ENCODE assay signal across 25 mouse cellular contexts in genomic region chr12:113056089-113056488, GRCm38 (mm10). TPM values are rescaled to one million over a fixed set of nuclear protein-coding genes. Genes with fewer than 3 reads are reported as not detected.
"Had no signal": no experiment of that assay in that cellular context is flagged by ENCODE, and none has a peak within 500 bp of the region (broad histone marks: within the 10 kb centered on the region; RNA-seq: fewer than 3 reads in every experiment).

No protein-coding gene starts in this region.

- ATAC-seq: midbrain, embryonic 16.5 days had no signal

- H3K9ac ChIP-seq: lung, embryonic 14.5 days; midbrain, embryonic 12.5 days; neural tube, embryonic 13.5 days; neural tube, embryonic 15.5 days had no signal

- H3K4me1 ChIP-seq: midbrain, embryonic 12.5 days; neural tube, embryonic 13.5 days; neural tube, embryonic 15.5 days had no signal

- H3K4me3 ChIP-seq: midbrain, embryonic 10.5 days; midbrain, embryonic 12.5 days; myocyte; neural tube, embryonic 13.5 days; neural tube, embryonic 15.5 days had no signal

- H3K4me2 ChIP-seq: lung, embryonic 14.5 days; midbrain, embryonic 12.5 days; neural tube, embryonic 13.5 days; neural tube, embryonic 15.5 days had no signal

- H3K27me3 ChIP-seq: midbrain, embryonic 12.5 days; neural tube, embryonic 13.5 days; neural tube, embryonic 15.5 days had no signal

- H3K27ac ChIP-seq: midbrain, embryonic 10.5 days; midbrain, embryonic 12.5 days; neural tube, embryonic 13.5 days; neural tube, embryonic 15.5 days had no signal

- DNase-seq: lung, adult 18-20 months; lung, embryonic 14.5 days; lung, postnatal 10 days; lung, postnatal 4 days; midbrain, embryonic 14.5 days; retina, postnatal 1 day; right cerebral cortex, adult 18-20 months; right cerebral cortex, postnatal 25 days; right cerebral cortex, postnatal 4 days; spleen, adult 18-20 months; thymus, adult 18-20 months; thymus, postnatal 14 days; thymus, postnatal 36 days had no signal

- H3K9me3 ChIP-seq: midbrain, embryonic 10.5 days; midbrain, embryonic 12.5 days; neural tube, embryonic 13.5 days; neural tube, embryonic 15.5 days had no signal

RNA-seq across cellular contexts. Expression of gene Tex22, which starts 18.2 kb away (rescaled TPM):
- total RNA-seq: megakaryocyte-erythroid progenitor cell, adult 5-6 weeks had no signal
- polyA plus RNA-seq: lung, embryonic 14.5 days; midbrain, embryonic 10.5 days; midbrain, embryonic 12.5 days; midbrain, embryonic 14.5 days; midbrain, embryonic 16.5 days; neural tube, embryonic 11.5 days; neural tube, embryonic 13.5 days; neural tube, embryonic 15.5 days; small intestine, adult 2 months; stomach, embryonic 14.5 days; stomach, embryonic 16.5 days; thymus, postnatal 0 days had no signal
